Mouse (Mus musculus): Measurements from ENCODE around the gene Asna1.

DNA sequence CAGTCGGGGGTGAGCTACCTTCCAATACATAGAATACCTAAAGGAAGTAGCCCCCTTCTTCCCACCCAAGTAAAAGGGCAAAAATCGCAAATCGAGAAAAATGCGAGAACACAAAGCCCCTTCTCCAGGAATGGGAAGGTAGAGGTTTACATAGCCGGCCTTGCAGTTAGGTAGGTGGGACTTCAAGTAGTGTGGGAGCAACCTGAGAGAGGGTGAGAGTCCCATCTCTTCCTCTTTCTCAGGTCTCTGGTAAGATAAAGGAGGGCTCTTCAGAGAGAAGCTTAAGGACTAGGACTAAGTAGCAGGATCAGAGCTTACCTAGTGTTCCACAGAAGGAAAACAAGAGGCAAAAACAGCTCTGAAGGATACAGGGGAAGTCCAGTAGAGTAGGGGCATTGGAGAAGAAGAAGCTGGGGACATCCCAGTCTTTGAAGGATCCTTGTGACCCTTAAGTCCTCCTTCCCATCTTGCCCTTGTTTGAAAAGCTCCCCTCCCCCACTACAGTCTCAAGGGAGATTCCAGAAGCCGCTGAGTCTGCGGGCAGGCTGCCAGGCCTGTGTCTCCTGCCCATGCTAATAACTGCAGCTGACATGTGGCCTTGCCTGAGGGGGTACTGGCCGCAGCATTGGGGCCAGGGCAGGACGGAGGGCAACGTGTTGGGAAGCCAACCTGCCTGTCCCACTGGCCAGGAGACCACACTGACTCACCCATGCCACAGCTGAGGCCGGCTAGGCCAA, 44.3 kb downstream of the Asna1 start:
- TF ChIP-seq CTCF (IDR thresholded peaks at IDR 0.05; ENCODE audit: low read depth, low read length) = no peak
- TF ChIP-seq POLR2A (IDR thresholded peaks at IDR 0.05; ENCODE audit: extremely low read depth, insufficient read depth, low read length) = no peak

Measured in liver, adult 2 months (tissue).